Mouse (Mus musculus) CH12.LX (cell line): Measurements from ENCODE around the gene Ccdc83. TPM values are rescaled to one million over a fixed set of nuclear protein-coding genes. Genes with fewer than 3 reads are reported as not detected.

Experiments used
- DNase-seq: peaks from one replicate; pipeline ENCODE4 v3.0.0-alpha.2; 2013; ENCODE audit errors: extremely low read depth
- H3K27ac ChIP-seq: 2 replicates; pipeline ENCODE4 v1.5.1; 2012; ENCODE audit warnings: low read depth, mild to moderate bottlenecking, control low read depth, moderate library complexity; ENCODE audit not compliant: insufficient read depth
- H3K27me3 ChIP-seq: replicated peaks from 2 replicates; pipeline ENCODE3; 2012; ENCODE audit warnings: inconsistent platforms
- H3K36me3 ChIP-seq, 2 experiments: replicated peaks in 1 of 2; 2 replicates each; pipeline versions ENCODE3 to v1.6.1; 2012; ENCODE audit warnings: inconsistent platforms in 1 of 2, low read length in 1 of 2, mild to moderate bottlenecking in 1 of 2, mixed read lengths in 1 of 2, moderate library complexity in 1 of 2; ENCODE audit not compliant: control insufficient read depth in 1 of 2, insufficient read depth in 1 of 2
- H3K4me1 ChIP-seq, 2 experiments: 2 replicates each; pipeline ENCODE4 v1.6.1; 2012; ENCODE audit warnings: inconsistent platforms in 1 of 2, moderate library complexity in 1 of 2; ENCODE audit not compliant: insufficient read depth in 2 of 2, control insufficient read depth in 1 of 2
- H3K4me2 ChIP-seq: 2 replicates; pipeline ENCODE4 v1.6.1; 2012; ENCODE audit warnings: low read depth, mild to moderate bottlenecking, control low read depth; ENCODE audit not compliant: poor library complexity, insufficient read depth, severe bottlenecking
- H3K4me3 ChIP-seq, 3 experiments: fragments of 150-350 bp in 1 of 3; sonication (generic) in 1 of 3; replicated peaks in 1 of 3; 2 replicates each; pipeline versions ENCODE3 to v1.5.1; 2011 to 2012; ENCODE audit warnings: low read depth in 2 of 3, low read length in 2 of 3, mild to moderate bottlenecking in 2 of 3, moderate library complexity in 2 of 3, control low read depth in 1 of 3, improper control_type of control experiment in 1 of 3, inconsistent platforms in 1 of 3, mixed read lengths in 1 of 3; ENCODE audit not compliant: poor library complexity in 1 of 3
- H3K79me2 ChIP-seq: replicated peaks from 2 replicates; pipeline ENCODE4 v1.6.1; 2012; ENCODE audit warnings: mild to moderate bottlenecking, moderate library complexity; ENCODE audit not compliant: control insufficient read depth, poor library complexity, insufficient read depth, severe bottlenecking; ENCODE audit errors: extremely low read depth
- H3K9ac ChIP-seq: 2 replicates; pipeline ENCODE4 v1.6.1; 2012; ENCODE audit warnings: low read depth, mild to moderate bottlenecking, control low read depth, moderate library complexity; ENCODE audit not compliant: insufficient read depth
- H3K9me3 ChIP-seq: replicated peaks from 2 replicates; pipeline ENCODE3; 2012; ENCODE audit warnings: low read length, inconsistent platforms, mixed read lengths
- ELF1 ChIP-seq: IDR thresholded peaks from 2 replicates; pipeline ENCODE4 v1.6.1; 2014; ENCODE audit warnings: low read depth, mild to moderate bottlenecking, inconsistent platforms, low read length, improper control_type of control experiment
- EP300 ChIP-seq: IDR thresholded peaks from 2 replicates; pipeline ENCODE4 v1.6.1; 2011; ENCODE audit warnings: low read length, improper control_type of control experiment
- ETS1 ChIP-seq: conservative IDR thresholded peaks from 2 replicates; pipeline ENCODE4 v1.6.1; 2012; ENCODE audit warnings: low read depth, mild to moderate bottlenecking, inconsistent platforms, low read length, improper control_type of control experiment, moderate library complexity
- IRF4 ChIP-seq: IDR thresholded peaks from 2 replicates; pipeline ENCODE4 v1.6.1; 2014; ENCODE audit warnings: low read depth, mild to moderate bottlenecking, inconsistent platforms, low read length, improper control_type of control experiment
- JUN ChIP-seq: IDR thresholded peaks from 2 replicates; pipeline ENCODE4 v1.6.1; 2011; ENCODE audit warnings: low read depth, mild to moderate bottlenecking, low read length, improper control_type of control experiment, moderate library complexity; ENCODE audit not compliant: insufficient read depth
- KAT2A ChIP-seq: IDR thresholded peaks from 2 replicates; pipeline ENCODE4 v1.6.1; 2012; ENCODE audit warnings: low read length, improper control_type of control experiment, inconsistent platforms; ENCODE audit not compliant: insufficient replicate concordance
- MAFK ChIP-seq: IDR thresholded peaks from 2 replicates; pipeline ENCODE4 v1.6.1; 2011; ENCODE audit warnings: low read length, improper control_type of control experiment; ENCODE audit not compliant: insufficient replicate concordance
- MAX ChIP-seq: IDR thresholded peaks from 2 replicates; pipeline ENCODE4 v1.6.1; 2011; ENCODE audit warnings: low read length, improper control_type of control experiment
- MAZ ChIP-seq: IDR thresholded peaks from 2 replicates; pipeline ENCODE4 v1.6.1; 2012; ENCODE audit warnings: low read depth, mild to moderate bottlenecking, inconsistent platforms, low read length, improper control_type of control experiment, moderate library complexity
- MEF2A ChIP-seq: IDR thresholded peaks from 2 replicates; pipeline ENCODE4 v1.6.1; 2014; ENCODE audit warnings: low read depth, mild to moderate bottlenecking, inconsistent platforms, low read length, improper control_type of control experiment, borderline replicate concordance
- MXI1 ChIP-seq: IDR thresholded peaks from 2 replicates; pipeline ENCODE4 v1.6.1; 2011; ENCODE audit warnings: mild to moderate bottlenecking, low read depth, low read length, improper control_type of control experiment
- MYC ChIP-seq: IDR thresholded peaks from 2 replicates; pipeline ENCODE4 v1.6.1; 2011; ENCODE audit warnings: low read depth, mild to moderate bottlenecking, improper control_type of control experiment, low read length
- NRF1 ChIP-seq: IDR thresholded peaks from 2 replicates; pipeline ENCODE4 v1.6.1; 2014; ENCODE audit warnings: low read depth, mild to moderate bottlenecking, inconsistent platforms, low read length, improper control_type of control experiment, moderate library complexity
- POLR2A ChIP-seq: IDR thresholded peaks from 2 replicates; pipeline ENCODE4 v1.6.1; 2011; ENCODE audit warnings: low read depth, mild to moderate bottlenecking, improper control_type of control experiment, low read length
- POLR2AphosphoS2 ChIP-seq: IDR thresholded peaks from 2 replicates; pipeline ENCODE4 v1.6.1; 2011; ENCODE audit warnings: low read depth, low read length, improper control_type of control experiment
- RAD21 ChIP-seq: IDR thresholded peaks from 2 replicates; pipeline ENCODE4 v1.6.1; 2011; ENCODE audit warnings: low read depth, mild to moderate bottlenecking, low read length, improper control_type of control experiment, moderate library complexity
- RCOR1 ChIP-seq: conservative IDR thresholded peaks from 2 replicates; pipeline ENCODE4 v1.6.1; 2012; ENCODE audit warnings: low read depth, mild to moderate bottlenecking, inconsistent platforms, low read length, improper control_type of control experiment
- SIN3A ChIP-seq: IDR thresholded peaks from 2 replicates; pipeline ENCODE4 v1.6.1; 2012; ENCODE audit warnings: low read length, improper control_type of control experiment, inconsistent platforms
- TCF12 ChIP-seq: IDR thresholded peaks from 2 replicates; pipeline ENCODE4 v1.6.1; 2014; ENCODE audit warnings: low read depth, mild to moderate bottlenecking, inconsistent platforms, low read length, improper control_type of control experiment
- USF1 ChIP-seq: IDR thresholded peaks from 2 replicates; pipeline ENCODE4 v1.6.1; 2014; ENCODE audit warnings: low read depth, mild to moderate bottlenecking, inconsistent platforms, low read length, improper control_type of control experiment
- USF2 ChIP-seq: conservative IDR thresholded peaks from 2 replicates; pipeline ENCODE4 v1.6.1; 2011; ENCODE audit warnings: low read depth, low read length, improper control_type of control experiment
- ZKSCAN1 ChIP-seq: IDR thresholded peaks from 2 replicates; pipeline ENCODE4 v1.6.1; 2012; ENCODE audit warnings: low read depth, inconsistent platforms, low read length, improper control_type of control experiment, borderline replicate concordance
- dilution Hi-C: fragments of 300-500 bp; cut with MboI; formaldehyde crosslinking; loops from 2 replicates; pipeline ENCODE4 v1.14.3; 2020; ENCODE audit warnings: low sequenced_read_pairs; ENCODE audit not compliant: extremely low pct_unique_long_range_greater_than_20kb, extremely low pct_ligation_motif_present
- in situ Hi-C: fragments of 300-500 bp; cut with MboI; formaldehyde crosslinking; loops from 3 replicates; pipeline ENCODE4 v1.14.3; 2019; ENCODE audit warnings: low sequenced_read_pairs, low pct_ligation_motif_present, low pct_unique_long_range_greater_than_20kb, mixed read lengths
- polyA plus RNA-seq: library from polyadenylated mRNA; unstranded; fragments of >175 nt; gene quantifications from 2 replicates; pipeline ENCODE4 v1.2.1, GENCODE M21; 2012; ENCODE audit warnings: low read depth; ENCODE audit not compliant: insufficient read length
- total RNA-seq, 2 experiments: library from RNA; depleted of rRNA; stranded (reverse); fragments of 300-350 nt in 1 of 2; fragments of >200 nt in 1 of 2; gene quantifications; 2 replicates each; pipeline ENCODE4 v1.2.3; 2012 to 2014

The Ccdc83 gene
- total and polyA plus RNA-seq, 3 experiments: not detected

- Histone ChIP-seq H3K9me3 (no peaks in the 10 kb centered on the region), H3K79me2 (no peaks in the 10 kb centered on the region), H3K27ac (no peak overlapping the region), H3K36me3 (no peaks in the 10 kb centered on the region), H3K27me3 (no peaks in the 10 kb centered on the region), H3K4me1 (peaks cover 5 to 17% of the 10 kb centered on the region in 2 experiments), H3K9ac (no peak overlapping the region), H3K4me3 (no peak overlapping the region), H3K4me2 (no peak overlapping the region)
- TF ChIP-seq MEF2A (no peak), POLR2AphosphoS2 (no peak), MYC (no peak), JUN (no peak), SIN3A (no peak), POLR2A (no peak), KAT2A (no peak)
- dilution Hi-C loops (no loop called here), in situ Hi-C loops (no loop called here)
- no peak for DNase-seq
Observed at GRCm38 (mm10) chr7:90277769-90278168, 12.2 kb upstream of the Ccdc83 start.

DNA sequence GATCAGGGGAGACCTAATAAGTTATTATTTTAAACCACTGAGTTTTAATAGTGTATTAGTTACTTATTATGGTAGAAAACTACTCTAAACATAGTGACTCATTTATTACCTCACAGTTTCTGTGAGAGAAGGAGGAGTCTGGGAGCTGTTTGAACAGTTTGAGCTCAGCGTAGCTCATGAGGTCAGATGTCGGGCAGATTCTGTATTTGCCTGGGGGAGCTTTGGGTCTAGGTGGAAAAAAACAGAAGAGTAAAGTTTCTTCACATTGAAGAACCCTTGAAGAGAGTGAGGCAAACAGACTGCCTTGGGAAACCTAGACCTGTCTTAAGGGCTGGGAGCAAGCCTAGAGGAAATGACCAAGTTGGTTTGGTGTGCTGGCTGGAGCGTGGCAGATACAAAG lies 11.7 kb upstream of the Ccdc83 start:
- H3K79me2 ChIP-seq: no peaks in the 10 kb centered on the region
- no peak overlapping the region for H3K27ac ChIP-seq
- no peaks in the 10 kb centered on the region for H3K36me3 ChIP-seq
- in situ Hi-C loops (no loop called here), dilution Hi-C loops (no loop called here)
- H3K9me3 ChIP-seq: no peaks in the 10 kb centered on the region
- H3K27me3 ChIP-seq: no peaks in the 10 kb centered on the region
- no peak overlapping the region for H3K4me3 ChIP-seq
- TF ChIP-seq POLR2AphosphoS2: no peak
- TF ChIP-seq TCF12: no peak
- no peak for TF ChIP-seq RAD21
- no peak for TF ChIP-seq MEF2A
- no peak for TF ChIP-seq MAX
- TF ChIP-seq NRF1: no peak
- no peak for TF ChIP-seq MAFK
- TF ChIP-seq ZKSCAN1: no peak
- TF ChIP-seq RCOR1: no peak
- TF ChIP-seq MXI1: no peak
- TF ChIP-seq IRF4: no peak
- no peak for TF ChIP-seq ELF1
- no peak for TF ChIP-seq EP300
- no peak for TF ChIP-seq USF2
- no peak for TF ChIP-seq MAZ
- TF ChIP-seq USF1: no peak
- TF ChIP-seq ETS1: no peak
- no peak overlapping the region for H3K9ac ChIP-seq
- peaks cover 5 to 17% of the 10 kb centered on the region in 2 experiments for H3K4me1 ChIP-seq
- DNase-seq: no peak
- H3K4me2 ChIP-seq: no peak overlapping the region
